Mouse (Mus musculus) cerebellum, adult 2 months (tissue): Measurements from ENCODE around the gene Slc35e3. TPM values are rescaled to one million over a fixed set of nuclear protein-coding genes. Genes with fewer than 3 reads are reported as not detected.

ENCODE experiments used
- DNase-seq, 2 experiments: peaks; one replicate each; pipeline ENCODE4 v3.0.0; 2021
- H3K27ac ChIP-seq: fragments of 200-500 bp; 2 replicates; pipeline ENCODE4 v1.5.1; 2012; ENCODE audit warnings: low read length, control low read depth, inconsistent platforms; ENCODE audit not compliant: insufficient read depth
- H3K27me3 ChIP-seq: fragments of 200-500 bp; 2 replicates; pipeline ENCODE4 v1.6.1; 2012; ENCODE audit warnings: inconsistent platforms, mild to moderate bottlenecking, low read length, moderate library complexity; ENCODE audit not compliant: control insufficient read depth, insufficient read depth
- H3K4me1 ChIP-seq: fragments of 200-500 bp; 2 replicates; pipeline ENCODE4 v1.6.1; 2011; ENCODE audit warnings: low read length; ENCODE audit not compliant: control insufficient read depth, insufficient read depth
- H3K4me3 ChIP-seq: fragments of 200-500 bp; replicated peaks from 2 replicates; pipeline ENCODE3; 2011; ENCODE audit warnings: mild to moderate bottlenecking, low read depth, low read length, control low read depth; ENCODE audit not compliant: insufficient read depth
- CTCF ChIP-seq: fragments of 200-500 bp; IDR thresholded peaks from 2 replicates; pipeline ENCODE4 v1.5.1; 2011; ENCODE audit warnings: low read depth, mild to moderate bottlenecking, control low read depth, low read length, moderate library complexity, borderline replicate concordance; ENCODE audit not compliant: insufficient read depth
- POLR2A ChIP-seq: fragments of 200-500 bp; IDR thresholded peaks from 2 replicates; pipeline ENCODE4 v1.6.1; 2011; ENCODE audit warnings: low read length, control low read depth, borderline replicate concordance; ENCODE audit not compliant: insufficient read depth
- WGBS: fragments of 180-500 bp; shearing (Covaris S2); methylation state at CpG from one replicate; pipeline ENCODE4 v1.1.7; 2018; 5-methylcytosine and 5-hydroxymethylcytosine counted together
- polyA plus RNA-seq: library from polyadenylated mRNA; depleted of rRNA; stranded (reverse); fragments of >200 nt; gene quantifications from 2 replicates; pipeline ENCODE4 v1.2.3, GENCODE M21; 2012

The Slc35e3 gene
- polyA plus RNA-seq, 1 experiment: 27.8 TPM

- H3K27ac ChIP-seq: no peak overlapping the region
- no peak for TF ChIP-seq CTCF
- no peak for TF ChIP-seq POLR2A
- H3K27me3 ChIP-seq: no peaks in the 10 kb centered on the region
- no peak for DNase-seq
- H3K4me1 ChIP-seq: no peaks in the 10 kb centered on the region
- no peak overlapping the region for H3K4me3 ChIP-seq
- 83% methylated on average over 14 of the region's 14 CpGs for WGBS
These were observed 13.1 kb downstream of the Slc35e3 start for GRCm38 (mm10) chr10:117732962-117733592.

- no peak overlapping the region for H3K27ac ChIP-seq
- no peak overlapping the region for H3K4me3 ChIP-seq
- no peaks in the 10 kb centered on the region for H3K27me3 ChIP-seq
- WGBS: 95% methylated on average over 5 of the region's 5 CpGs
- DNase-seq: no peak
- no peaks in the 10 kb centered on the region for H3K4me1 ChIP-seq
- TF ChIP-seq POLR2A: no peak
- no peak for TF ChIP-seq CTCF
These were observed 14.0 kb downstream of the Slc35e3 start for GRCm38 (mm10) chr10:117732184-117732583.

- peak in 1 of 2 experiments; percentile 25 for DNase-seq
- WGBS: 58% methylated on average over 15 of the region's 15 CpGs
- TF ChIP-seq POLR2A (no peak), CTCF (peak; percentile 42; the same call in 1 of the 2 replicates)
- H3K27me3 ChIP-seq: no peaks in the 10 kb centered on the region
- H3K27ac ChIP-seq: no peak overlapping the region
- H3K4me3 ChIP-seq: no peak overlapping the region
- no peaks in the 10 kb centered on the region for H3K4me1 ChIP-seq
These were observed 14.7 kb downstream of the Slc35e3 start for GRCm38 (mm10) chr10:117731244-117732101.

GRCm38 (mm10) chr10:117730637-117731203 lies 15.4 kb downstream of the Slc35e3 start:
- WGBS: 95% methylated on average over 12 of the region's 12 CpGs
- H3K27ac ChIP-seq: no peak overlapping the region
- no peak for TF ChIP-seq CTCF
- no peak for TF ChIP-seq POLR2A
- no peak for DNase-seq
- H3K27me3 ChIP-seq: no peaks in the 10 kb centered on the region
- H3K4me1 ChIP-seq: no peaks in the 10 kb centered on the region
- no peak overlapping the region for H3K4me3 ChIP-seq

- Histone ChIP-seq H3K4me3 (no peak overlapping the region), H3K27ac (no peak overlapping the region), H3K4me1 (no peaks in the 10 kb centered on the region), H3K27me3 (no peaks in the 10 kb centered on the region)
- 95% methylated on average over 7 of the region's 7 CpGs for WGBS
- no peak for TF ChIP-seq CTCF
- no peak for TF ChIP-seq POLR2A
- DNase-seq: no peak
These were observed 16.0 kb downstream of the Slc35e3 start for GRCm38 (mm10) chr10:117730140-117730539.

- H3K4me3 ChIP-seq: no peak overlapping the region
- no peak for TF ChIP-seq CTCF
- no peak for TF ChIP-seq POLR2A
- H3K27ac ChIP-seq: no peak overlapping the region
- no peaks in the 10 kb centered on the region for H3K27me3 ChIP-seq
- no peaks in the 10 kb centered on the region for H3K4me1 ChIP-seq
- 61% methylated on average over 11 of the region's 11 CpGs for WGBS
- no peak for DNase-seq
These were observed 16.9 kb downstream of the Slc35e3 start for GRCm38 (mm10) chr10:117729139-117729814.

- Histone ChIP-seq H3K27me3 (no peaks in the 10 kb centered on the region), H3K4me1 (no peaks in the 10 kb centered on the region), H3K4me3 (no peak overlapping the region), H3K27ac (no peak overlapping the region)
- DNase-seq: no peak
- WGBS: 84% methylated on average over 5 of the region's 5 CpGs
- TF ChIP-seq POLR2A (no peak), CTCF (no peak)
These were observed 17.6 kb downstream of the Slc35e3 start for GRCm38 (mm10) chr10:117728574-117728973.
